Mouse (Mus musculus) heart, embryonic 16.5 days (tissue): ENCODE data around the gene Mecom. TPM values are rescaled to one million over a fixed set of nuclear protein-coding genes. Genes with fewer than 3 reads are reported as not detected.

Experiments used
- ATAC-seq: fragments of 200-750 bp; cut with Nextera tagmentation; replicated peaks from 2 replicates; pipeline ENCODE4 v1.8.0; 2017; ENCODE audit warnings: moderate number of reproducible peaks; ENCODE audit not compliant: insufficient read depth, low FRiP score; ENCODE audit errors: extremely low read depth
- H3K27ac ChIP-seq: fragments of 300-500 bp; sonication (generic); 2 replicates; pipeline ENCODE4 v1.5.1; 2014; ENCODE audit warnings: mild to moderate bottlenecking, low read length, control low read depth, moderate library complexity
- H3K27me3 ChIP-seq: fragments of 300-500 bp; sonication (generic); 2 replicates; pipeline ENCODE4 v1.6.1; 2014; ENCODE audit warnings: low read length, mixed read lengths; ENCODE audit not compliant: control insufficient read depth, insufficient read depth
- H3K36me3 ChIP-seq: fragments of 300-500 bp; sonication (generic); 2 replicates; pipeline ENCODE4 v1.6.1; 2014; ENCODE audit not compliant: control insufficient read depth, insufficient read depth
- H3K4me1 ChIP-seq: fragments of 300-500 bp; sonication (generic); 2 replicates; pipeline ENCODE4 v1.6.1; 2014; ENCODE audit warnings: low read length, mixed read lengths; ENCODE audit not compliant: control insufficient read depth, insufficient read depth
- H3K4me2 ChIP-seq: fragments of 300-500 bp; sonication (generic); 2 replicates; pipeline ENCODE4 v1.6.1; 2014; ENCODE audit warnings: low read depth, mild to moderate bottlenecking, control low read depth, low read length
- H3K4me3 ChIP-seq: fragments of 300-500 bp; sonication (generic); 2 replicates; pipeline ENCODE4 v1.5.1; 2014; ENCODE audit warnings: mild to moderate bottlenecking, control low read depth, low read length
- H3K9ac ChIP-seq: fragments of 300-500 bp; sonication (generic); 2 replicates; pipeline ENCODE4 v1.6.1; 2014; ENCODE audit warnings: low read length, control low read depth
- H3K9me3 ChIP-seq: fragments of 300-500 bp; sonication (generic); replicated peaks from 2 replicates; pipeline ENCODE4 v1.6.1; 2016; ENCODE audit warnings: low read length; ENCODE audit not compliant: control insufficient read depth
- WGBS: fragments of 180-500 bp; shearing (Covaris S2); extraction: QIAGEN DNeasy Blood & Tissue Kit; methylation state at CpG from one replicate; pipeline ENCODE4 v1.1.7; 2014; 5-methylcytosine and 5-hydroxymethylcytosine counted together
- polyA plus RNA-seq: library from polyadenylated mRNA; unstranded; fragments of >200 nt; fragmentation: Nextera tagmentation; extraction: Ambion mirVana; gene quantifications from 2 replicates; pipeline ENCODE4 v1.2.1, GENCODE M21; 2015

The Mecom gene
- polyA plus RNA-seq, 1 experiment from 2014 or later, result 12.7 TPM

GRCm38 (mm10) chr3:30480551-30480950, 67.3 kb downstream of the Mecom start:
- H3K27me3 ChIP-seq, result no peaks in the 10 kb centered on the region
- 60% methylated on average over 6 of the region's 6 CpGs for WGBS
- H3K4me3 ChIP-seq, result no peak overlapping the region
- no peaks in the 10 kb centered on the region for H3K36me3 ChIP-seq
- H3K4me1 ChIP-seq, result no peaks in the 10 kb centered on the region
- no peak overlapping the region for H3K9ac ChIP-seq
- no peaks in the 10 kb centered on the region for H3K9me3 ChIP-seq
- ATAC-seq, result no peak
- H3K27ac ChIP-seq, result no peak overlapping the region
- no peak overlapping the region for H3K4me2 ChIP-seq

- Histone ChIP-seq H3K4me3 (no peak overlapping the region), H3K9ac (no peak overlapping the region), H3K27ac (no peak overlapping the region), H3K4me2 (no peak overlapping the region), H3K27me3 (no peaks in the 10 kb centered on the region), H3K36me3 (no peaks in the 10 kb centered on the region), H3K9me3 (no peaks in the 10 kb centered on the region), H3K4me1 (no peaks in the 10 kb centered on the region)
- ATAC-seq, result no peak
- 43% methylated on average over 6 of the region's 6 CpGs for WGBS
Measured at GRCm38 (mm10) chr3:30478252-30478651, 69.6 kb downstream of the Mecom start.

GRCm38 (mm10) chr3:30477008-30477407, 70.8 kb downstream of the Mecom start:
- no peak overlapping the region for H3K9ac ChIP-seq
- no peak for ATAC-seq
- no peak overlapping the region for H3K4me3 ChIP-seq
- H3K4me2 ChIP-seq, result no peak overlapping the region
- 67% methylated on average over 5 of the region's 5 CpGs for WGBS
- H3K9me3 ChIP-seq, result no peaks in the 10 kb centered on the region
- H3K4me1 ChIP-seq, result no peaks in the 10 kb centered on the region
- no peaks in the 10 kb centered on the region for H3K36me3 ChIP-seq
- H3K27me3 ChIP-seq, result no peaks in the 10 kb centered on the region
- no peak overlapping the region for H3K27ac ChIP-seq

- 45% methylated on average over 6 of the region's 6 CpGs for WGBS
- Histone ChIP-seq H3K4me2 (no peak overlapping the region), H3K9ac (no peak overlapping the region), H3K27ac (no peak overlapping the region), H3K36me3 (no peaks in the 10 kb centered on the region), H3K27me3 (no peaks in the 10 kb centered on the region), H3K4me3 (no peak overlapping the region), H3K9me3 (no peaks in the 10 kb centered on the region), H3K4me1 (no peaks in the 10 kb centered on the region)
- no peak for ATAC-seq
Measured at GRCm38 (mm10) chr3:30475591-30475990, 72.2 kb downstream of the Mecom start.

GRCm38 (mm10) chr3:30468068-30468835, 79.6 kb downstream of the Mecom start:
- no peak for ATAC-seq
- no peak overlapping the region for H3K4me3 ChIP-seq
- H3K36me3 ChIP-seq, result no peaks in the 10 kb centered on the region
- H3K4me2 ChIP-seq, result no peak overlapping the region
- no peaks in the 10 kb centered on the region; the same call in 1 of the 2 replicates for H3K27me3 ChIP-seq
- 51% methylated on average over 7 of the region's 7 CpGs for WGBS
- no peak overlapping the region for H3K27ac ChIP-seq
- no peak overlapping the region for H3K9ac ChIP-seq
- H3K4me1 ChIP-seq, result peaks cover 7% of the 10 kb centered on the region; the same call in 1 of the 2 replicates
- no peaks in the 10 kb centered on the region for H3K9me3 ChIP-seq

- Histone ChIP-seq H3K4me3 (no peak overlapping the region), H3K9ac (no peak overlapping the region), H3K27me3 (no peaks in the 10 kb centered on the region; the same call in 1 of the 2 replicates), H3K4me1 (peaks cover 10% of the 10 kb centered on the region), H3K27ac (peak overlapping the region; percentile 11; the same call in 1 of the 2 replicates), H3K9me3 (no peaks in the 10 kb centered on the region), H3K36me3 (no peaks in the 10 kb centered on the region), H3K4me2 (no peak overlapping the region)
- ATAC-seq, result no peak
- WGBS, result 62% methylated on average over 11 of the region's 11 CpGs
Measured at GRCm38 (mm10) chr3:30466031-30466650, 81.7 kb downstream of the Mecom start.

- H3K4me2 ChIP-seq, result no peak overlapping the region
- no peak for ATAC-seq
- no peaks in the 10 kb centered on the region for H3K9me3 ChIP-seq
- H3K4me1 ChIP-seq, result peaks cover 10% of the 10 kb centered on the region
- H3K27me3 ChIP-seq, result no peaks in the 10 kb centered on the region; the same call in 1 of the 2 replicates
- no peaks in the 10 kb centered on the region for H3K36me3 ChIP-seq
- H3K4me3 ChIP-seq, result no peak overlapping the region
- WGBS, result 77% methylated on average over 3 of the region's 3 CpGs
- no peak overlapping the region for H3K9ac ChIP-seq
- no peak overlapping the region for H3K27ac ChIP-seq
Measured at GRCm38 (mm10) chr3:30464497-30464896, 83.3 kb downstream of the Mecom start.

GRCm38 (mm10) chr3:30461831-30462230, 86.0 kb downstream of the Mecom start:
- no peak overlapping the region for H3K9ac ChIP-seq
- no peak for ATAC-seq

GRCm38 (mm10) chr3:30460890-30461578, 86.8 kb downstream of the Mecom start:
- no peak overlapping the region for H3K9ac ChIP-seq
- H3K4me2 ChIP-seq, result no peak overlapping the region
- no peaks in the 10 kb centered on the region for H3K9me3 ChIP-seq
- H3K4me1 ChIP-seq, result peaks cover 4% of the 10 kb centered on the region; the same call in 1 of the 2 replicates
- no peak overlapping the region for H3K4me3 ChIP-seq
- ATAC-seq, result peak; percentile 32; the same call in 1 of the 2 replicates
- H3K27me3 ChIP-seq, result no peaks in the 10 kb centered on the region
- WGBS, result 71% methylated on average over 9 of the region's 9 CpGs
- no peak overlapping the region for H3K27ac ChIP-seq
- no peaks in the 10 kb centered on the region for H3K36me3 ChIP-seq

More at GRCm38 (mm10) chr3:30461831-30462230, 86.0 kb downstream of the Mecom start:
- no peaks in the 10 kb centered on the region for H3K27me3 ChIP-seq
- no peak overlapping the region for H3K4me3 ChIP-seq
- no peaks in the 10 kb centered on the region for H3K36me3 ChIP-seq
- H3K4me2 ChIP-seq, result no peak overlapping the region
- peaks cover 10% of the 10 kb centered on the region for H3K4me1 ChIP-seq
- no peak overlapping the region for H3K27ac ChIP-seq
- H3K9me3 ChIP-seq, result no peaks in the 10 kb centered on the region
- WGBS, result 85% methylated on average over 2 of the region's 2 CpGs
